Mouse (Mus musculus) E14TG2a.4 (cell line): Measurements from ENCODE around the gene Igdcc3.

ENCODE experiments used
- H3K27me3 ChIP-seq: 2 replicates; pipeline ENCODE4 v1.6.1; 2014; ENCODE audit warnings: low read length, control low read depth; ENCODE audit not compliant: insufficient read depth
- H3K36me3 ChIP-seq: 2 replicates; pipeline ENCODE4 v1.6.1; 2014; ENCODE audit warnings: low read length, control low read depth; ENCODE audit not compliant: insufficient read depth
- H3K4me1 ChIP-seq: replicated peaks from 2 replicates; pipeline ENCODE4 v1.6.1; 2014; ENCODE audit warnings: low read depth, low read length, control low read depth
- H3K4me3 ChIP-seq: replicated peaks from 2 replicates; pipeline ENCODE4 v1.5.1; 2014; ENCODE audit warnings: mild to moderate bottlenecking, low read length
- H3K9me3 ChIP-seq: 2 replicates; pipeline ENCODE4 v1.6.1; 2014; ENCODE audit warnings: low read length, control low read depth
- CTCF ChIP-seq: conservative IDR thresholded peaks from 2 replicates; pipeline ENCODE4 v1.5.1; 2014; ENCODE audit warnings: low read length
- NANOG ChIP-seq: IDR thresholded peaks from 2 replicates; pipeline ENCODE4 v1.6.1; 2014; ENCODE audit warnings: borderline replicate concordance, low read length, mixed read lengths
- POU5F1 ChIP-seq: IDR thresholded peaks from 2 replicates; pipeline ENCODE4 v1.6.1; 2014; ENCODE audit warnings: low read length, borderline replicate concordance

The Igdcc3 gene

GRCm38 (mm10) chr9:65230250-65230649 lies 89.3 kb downstream of the Igdcc3 start:
- no peaks in the 10 kb centered on the region for H3K27me3 ChIP-seq
- peaks cover 57% of the 10 kb centered on the region for H3K36me3 ChIP-seq
- no peak for TF ChIP-seq POU5F1
- TF ChIP-seq CTCF, result no peak
- no peak for TF ChIP-seq NANOG
- no peak overlapping the region for H3K4me3 ChIP-seq
- no peaks in the 10 kb centered on the region for H3K9me3 ChIP-seq
- H3K4me1 ChIP-seq, result peaks cover 29% of the 10 kb centered on the region

- no peak overlapping the region for H3K4me3 ChIP-seq
- H3K4me1 ChIP-seq, result peaks cover 20% of the 10 kb centered on the region
- H3K9me3 ChIP-seq, result no peaks in the 10 kb centered on the region
- TF ChIP-seq POU5F1 (no peak), NANOG (no peak), CTCF (no peak)
- H3K36me3 ChIP-seq, result peaks cover 59% of the 10 kb centered on the region
- no peaks in the 10 kb centered on the region for H3K27me3 ChIP-seq
These were observed 90.3 kb downstream of the Igdcc3 start for GRCm38 (mm10) chr9:65231284-65231683.

GRCm38 (mm10) chr9:65233243-65233985 lies 92.4 kb downstream of the Igdcc3 start:
- Histone ChIP-seq H3K36me3 (peaks cover 75% of the 10 kb centered on the region), H3K27me3 (no peaks in the 10 kb centered on the region), H3K4me3 (no peak overlapping the region), H3K4me1 (peaks cover 25% of the 10 kb centered on the region), H3K9me3 (no peaks in the 10 kb centered on the region)
- TF ChIP-seq POU5F1, result no peak
- TF ChIP-seq CTCF, result no peak
- no peak for TF ChIP-seq NANOG

- H3K4me1 ChIP-seq, result peaks cover 25% of the 10 kb centered on the region
These were observed 93.7 kb downstream of the Igdcc3 start for GRCm38 (mm10) chr9:65234734-65235133.

More at GRCm38 (mm10) chr9:65234734-65235133, 93.7 kb downstream of the Igdcc3 start:
- no peak overlapping the region for H3K4me3 ChIP-seq
- H3K9me3 ChIP-seq, result no peaks in the 10 kb centered on the region
- TF ChIP-seq NANOG, result no peak
- TF ChIP-seq POU5F1, result no peak
- no peak for TF ChIP-seq CTCF
- no peaks in the 10 kb centered on the region for H3K27me3 ChIP-seq
- peaks cover 68% of the 10 kb centered on the region for H3K36me3 ChIP-seq
